In genomic region chr3:65442269-65442668, GRCm38 (mm10) we compare ENCODE assay signal across 8 mouse cellular contexts. TPM values are rescaled to one million over a fixed set of nuclear protein-coding genes. Genes with fewer than 3 reads are reported as not detected.
DNase-seq lines count a peak whose midpoint lies in the region; ATAC-seq and TF ChIP-seq lines count a peak whose summit lies in the region.

No protein-coding gene starts in this region.

- H3K27ac ChIP-seq in hindbrain, embryonic 15.5 days (replicated peaks), result peak overlapping the region; percentile 71
- no peak overlapping the region for H3K27ac ChIP-seq in hindbrain, embryonic 10.5 days
- H3K27ac ChIP-seq in gastrocnemius, adult 2 months, result peak overlapping the region; percentile 89
- no peak overlapping the region for H3K27ac ChIP-seq in kidney, embryonic 16.5 days (ENCODE audit: low read length)
- peak overlapping the region; percentile 65; the same call in 1 of the 2 replicates for H3K27ac ChIP-seq in midbrain, embryonic 15.5 days
- no peak overlapping the region for H3K27ac ChIP-seq in liver, embryonic 11.5 days (ENCODE audit: low read depth, low read length)

- no peaks in the 10 kb centered on the region for H3K27me3 ChIP-seq in hindbrain, embryonic 15.5 days
- no peaks in the 10 kb centered on the region for H3K27me3 ChIP-seq in hindbrain, embryonic 10.5 days (ENCODE audit: insufficient read depth, poor library complexity, severe bottlenecking)
- no peaks in the 10 kb centered on the region for H3K27me3 ChIP-seq in kidney, embryonic 16.5 days (ENCODE audit: insufficient read depth, low read length)
- H3K27me3 ChIP-seq in midbrain, embryonic 15.5 days (replicated peaks), result no peaks in the 10 kb centered on the region
- H3K27me3 ChIP-seq in liver, embryonic 11.5 days (replicated peaks; ENCODE audit: control insufficient read depth, insufficient read depth, low read length), result no peaks in the 10 kb centered on the region

- peaks cover 10% of the 10 kb centered on the region for H3K4me1 ChIP-seq in hindbrain, embryonic 15.5 days (replicated peaks)
- H3K4me1 ChIP-seq in hindbrain, embryonic 10.5 days (replicated peaks), result peaks cover 21% of the 10 kb centered on the region
- H3K4me1 ChIP-seq in kidney, embryonic 16.5 days (ENCODE audit: insufficient read depth, low read length), result peaks cover 13% of the 10 kb centered on the region
- peaks cover 15% of the 10 kb centered on the region; the same call in 1 of the 2 replicates for H3K4me1 ChIP-seq in midbrain, embryonic 15.5 days
- no peaks in the 10 kb centered on the region for H3K4me1 ChIP-seq in liver, embryonic 11.5 days (replicated peaks; ENCODE audit: control insufficient read depth, insufficient read depth, low read length)

- no peak for ATAC-seq in hindbrain, embryonic 15.5 days (ENCODE audit: low FRiP score, low read depth)
- ATAC-seq in kidney, embryonic 16.5 days (ENCODE audit: low FRiP score, low TSS enrichment), result peak; percentile 71; the same call in 1 of the 2 replicates
- ATAC-seq in midbrain, embryonic 15.5 days (replicated peaks), result no peak
- ATAC-seq in liver, embryonic 11.5 days (replicated peaks; ENCODE audit: low FRiP score), result no peak

- no peak overlapping the region for H3K9ac ChIP-seq in hindbrain, embryonic 15.5 days
- no peak overlapping the region for H3K9ac ChIP-seq in kidney, embryonic 16.5 days (replicated peaks; ENCODE audit: low read length)
- no peak overlapping the region for H3K9ac ChIP-seq in midbrain, embryonic 15.5 days
- H3K9ac ChIP-seq in liver, embryonic 11.5 days (ENCODE audit: low read depth, low read length), result no peak overlapping the region

- H3K4me3 ChIP-seq in hindbrain, embryonic 15.5 days, result no peak overlapping the region
- H3K4me3 ChIP-seq in hindbrain, embryonic 10.5 days, result no peak overlapping the region
- H3K4me3 ChIP-seq in gastrocnemius, adult 2 months, result peak overlapping the region; percentile 63
- no peak overlapping the region for H3K4me3 ChIP-seq in kidney, embryonic 16.5 days (ENCODE audit: low read length)
- no peak overlapping the region for H3K4me3 ChIP-seq in midbrain, embryonic 15.5 days
- no peak overlapping the region for H3K4me3 ChIP-seq in liver, embryonic 11.5 days (ENCODE audit: low read depth, low read length)

- intact Hi-C loops in gastrocnemius, adult 2 months (cut with DNase I), result loop anchor here (2.0 kb wide), 1 partner anchor 51 kb away; no protein-coding TSS in a partner anchor

- H3K36me3 ChIP-seq in hindbrain, embryonic 15.5 days, result no peaks in the 10 kb centered on the region
- no peaks in the 10 kb centered on the region for H3K36me3 ChIP-seq in hindbrain, embryonic 10.5 days
- H3K36me3 ChIP-seq in kidney, embryonic 16.5 days (ENCODE audit: insufficient read depth, low read length), result no peaks in the 10 kb centered on the region
- H3K36me3 ChIP-seq in midbrain, embryonic 15.5 days (replicated peaks), result no peaks in the 10 kb centered on the region
- no peaks in the 10 kb centered on the region for H3K36me3 ChIP-seq in liver, embryonic 11.5 days (ENCODE audit: control insufficient read depth, insufficient read depth, low read length)

- no peak for TF ChIP-seq CTCF in gastrocnemius, adult 2 months (IDR thresholded peaks at IDR 0.05)

- no peak overlapping the region for H3K4me2 ChIP-seq in hindbrain, embryonic 15.5 days
- H3K4me2 ChIP-seq in kidney, embryonic 16.5 days (replicated peaks; ENCODE audit: low read depth, low read length), result no peak overlapping the region
- H3K4me2 ChIP-seq in midbrain, embryonic 15.5 days, result no peak overlapping the region
- no peak overlapping the region for H3K4me2 ChIP-seq in liver, embryonic 11.5 days

- no peaks in the 10 kb centered on the region for H3K9me3 ChIP-seq in hindbrain, embryonic 15.5 days
- no peaks in the 10 kb centered on the region for H3K9me3 ChIP-seq in hindbrain, embryonic 10.5 days
- H3K9me3 ChIP-seq in kidney, embryonic 16.5 days (ENCODE audit: low read length), result no peaks in the 10 kb centered on the region
- H3K9me3 ChIP-seq in midbrain, embryonic 15.5 days, result no peaks in the 10 kb centered on the region
- no peaks in the 10 kb centered on the region for H3K9me3 ChIP-seq in liver, embryonic 11.5 days (ENCODE audit: control insufficient read depth, low read length)

- no peak for DNase-seq in hindbrain, embryonic 10.5 days (ENCODE audit: low spot score)
- peak; percentile 53 for DNase-seq in NIH3T3 (ENCODE audit: low read depth)
- DNase-seq in gastrocnemius, adult 2 months, result peak; percentile 75
- no peak for DNase-seq in thymus, postnatal 0 days (ENCODE audit: low spot score)
- DNase-seq in liver, embryonic 11.5 days (ENCODE audit: low spot score), result no peak

- WGBS in hindbrain, embryonic 15.5 days, result 73% methylated on average over 4 of the region's 4 CpGs
- WGBS in hindbrain, embryonic 10.5 days, result 80% methylated on average over 4 of the region's 4 CpGs
- 72% methylated on average over 4 of the region's 4 CpGs for WGBS in kidney, embryonic 16.5 days
- WGBS in midbrain, embryonic 15.5 days, result 70% methylated on average over 4 of the region's 4 CpGs
- WGBS in liver, embryonic 11.5 days, result 74% methylated on average over 4 of the region's 4 CpGs

RNA-seq across cellular contexts. Expression of gene Ssr3, which starts 49.8 kb away (rescaled TPM):
- polyA plus RNA-seq in hindbrain, embryonic 15.5 days (2015; fragmentation: Nextera tagmentation; extraction: Ambion mirVana), result 162 and 163 TPM in 2 replicates
- polyA plus RNA-seq in hindbrain, embryonic 10.5 days (2016; fragmentation: Nextera tagmentation; extraction: Ambion mirVana), result 180 and 231 TPM in 2 replicates
- 100 to 1,000 TPM; 135 to 154 TPM for total RNA-seq in gastrocnemius, adult 2 months (2021)
- 307 and 308 TPM in 2 replicates for polyA plus RNA-seq in kidney, embryonic 16.5 days (2015; fragmentation: Nextera tagmentation; extraction: Ambion mirVana)
- polyA plus RNA-seq in midbrain, embryonic 15.5 days (2015; fragmentation: Nextera tagmentation; extraction: Ambion mirVana), result 153 and 154 TPM in 2 replicates
- 116 and 128 TPM in 2 replicates for polyA plus RNA-seq in thymus, postnatal 0 days (2015; fragmentation: Nextera tagmentation; extraction: Ambion mirVana)
- polyA plus RNA-seq in liver, embryonic 11.5 days (2014; fragmentation: Nextera tagmentation; extraction: Ambion mirVana), result 228 and 245 TPM in 2 replicates

Comparison
In these comparisons a context has a peak if more than half of its experiments do, and no peak if none do; other contexts are left out.
1. H3K27ac ChIP-seq: peak in hindbrain, embryonic 15.5 days (single experiment), gastrocnemius, adult 2 months (single experiment) and midbrain, embryonic 15.5 days (single experiment); none in hindbrain, embryonic 10.5 days (single experiment), kidney, embryonic 16.5 days (single experiment) and liver, embryonic 11.5 days (single experiment).
2. DNase-seq: peak in NIH3T3 (single experiment) and gastrocnemius, adult 2 months (single experiment); none in hindbrain, embryonic 10.5 days (single experiment), thymus, postnatal 0 days (single experiment) and liver, embryonic 11.5 days (single experiment).